In the genomic region with DNA sequence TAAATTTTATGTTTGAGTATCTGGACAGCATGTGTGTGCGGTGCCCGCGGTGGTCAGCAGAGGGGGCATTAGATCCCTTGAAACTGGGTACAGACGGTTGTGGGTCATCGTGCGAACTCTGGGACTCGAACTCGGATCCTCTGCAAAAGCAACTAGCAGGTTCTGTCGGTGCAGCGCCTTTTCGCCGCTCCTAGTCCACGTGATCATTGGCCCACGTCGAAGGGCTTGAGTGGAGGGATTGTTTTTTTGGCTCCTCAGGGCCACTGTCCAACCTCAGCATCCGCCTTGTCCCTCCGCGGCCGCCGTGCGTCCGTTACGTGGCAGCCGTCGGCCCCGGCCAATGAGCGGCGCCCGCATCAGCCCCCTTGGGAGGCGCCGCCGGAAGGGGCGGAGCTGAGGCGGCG, we compare ENCODE assay signal across 8 mouse cellular contexts. TPM values are rescaled to one million over a fixed set of nuclear protein-coding genes. Genes with fewer than 3 reads are reported as not detected.
DNase-seq lines count a peak whose midpoint lies in the region; ATAC-seq lines count a peak whose summit lies in the region.

A gene (plus strand): TSS at position 313 of the 404 bp plus-strand sequence.

- peak; percentile 97 for ATAC-seq in erythroblast, adult 5-6 weeks (replicated peaks; ENCODE audit: low FRiP score, poor library complexity, severe bottlenecking)
- peak; percentile 95 for ATAC-seq in kidney, embryonic 15.5 days (replicated peaks; ENCODE audit: low FRiP score)
- ATAC-seq in monocyte, adult 5-6 weeks (replicated peaks; ENCODE audit: insufficient number of reproducible peaks, low FRiP score, low TSS enrichment, poor library complexity, severe bottlenecking): peak; percentile 95

- peak within 1 kb of the TSS; percentile 95 for H3K27ac ChIP-seq in heart, embryonic 10.5 days
- H3K27ac ChIP-seq in kidney, embryonic 15.5 days: peak within 1 kb of the TSS; percentile 89

- H3K4me1 ChIP-seq in heart, embryonic 10.5 days: peaks cover 12% of the 10 kb centered on the region
- H3K4me1 ChIP-seq in kidney, embryonic 15.5 days: peaks cover 21% of the 10 kb centered on the region

- H3K4me3 ChIP-seq in heart, embryonic 10.5 days: peak within 1 kb of the TSS; percentile 97
- H3K4me3 ChIP-seq in kidney, embryonic 15.5 days (replicated peaks): peak within 1 kb of the TSS; percentile 98

- H3K4me2 ChIP-seq in kidney, embryonic 15.5 days: peak within 1 kb of the TSS; percentile 67

- DNase-seq in B cell, adult 2 months: peak; percentile 94
- peak; percentile 99 for DNase-seq in brain, adult 2 months (ENCODE audit: low read depth, low spot score)
- DNase-seq in heart, embryonic 10.5 days (ENCODE audit: low spot score): peak; percentile 97
- DNase-seq in liver: peak; percentile 94
- DNase-seq in spleen, postnatal 4 days (ENCODE audit: low spot score in 2 of 2): peak; percentile 92 to 95

- peaks cover 30% of the 10 kb centered on the region for H3K36me3 ChIP-seq in heart, embryonic 10.5 days
- peaks cover 26% of the 10 kb centered on the region for H3K36me3 ChIP-seq in kidney, embryonic 15.5 days

- H3K27me3 ChIP-seq in heart, embryonic 10.5 days (ENCODE audit: insufficient read depth, poor library complexity, severe bottlenecking): no peaks in the 10 kb centered on the region
- H3K27me3 ChIP-seq in kidney, embryonic 15.5 days: no peaks in the 10 kb centered on the region

- H3K9ac ChIP-seq in kidney, embryonic 15.5 days: peak within 1 kb of the TSS; percentile 84

- WGBS in heart, embryonic 10.5 days: 1% methylated on average over 35 of the region's 35 CpGs
- under 1% methylated on average over 35 of the region's 35 CpGs for WGBS in kidney, embryonic 15.5 days

- no peaks in the 10 kb centered on the region for H3K9me3 ChIP-seq in heart, embryonic 10.5 days
- no peaks in the 10 kb centered on the region for H3K9me3 ChIP-seq in kidney, embryonic 15.5 days (replicated peaks)

RNA-seq across cellular contexts. Expression of the gene that starts here (rescaled TPM):
- 187 and 211 TPM in 2 replicates for total RNA-seq in erythroblast, adult 5-6 weeks (2015; ENCODE audit: low replicate concordance)
- total RNA-seq in erythroblast, adult 5-6 weeks (2017; ENCODE audit: low replicate concordance): 222 and 325 TPM in 2 replicates
- polyA plus RNA-seq in heart, embryonic 10.5 days (2016; fragmentation: Nextera tagmentation; extraction: Ambion mirVana): 523 and 570 TPM in 2 replicates
- polyA plus RNA-seq in kidney, embryonic 15.5 days (2015; fragmentation: Nextera tagmentation; extraction: Ambion mirVana): 519 and 585 TPM in 2 replicates
- 574 to 1,047 TPM (median 1,041 TPM) in 3 replicates for total RNA-seq in monocyte, adult 5-6 weeks (2017)

Comparison
In these comparisons a context has a peak if more than half of its experiments do, and no peak if none do; other contexts are left out.
1. Peak in every context shown above with its lines: DNase-seq, ATAC-seq, H3K4me3 ChIP-seq and H3K27ac ChIP-seq.